Mouse (Mus musculus) megakaryocyte, embryonic 14.5 days (primary cell): ENCODE measurements at regions not wholly inside any gene's neighbourhood (a gene's known extent, or its start where the extent isn't known, plus 50 kb on each side); places are given as distances from the start of the nearest gene placed in this dataset.

ENCODE experiments used
- FLI1 ChIP-seq: IDR thresholded peaks from 2 replicates; pipeline ENCODE4 v1.6.1; 2012; ENCODE audit warnings: low read length, inconsistent platforms, mixed read lengths
- GATA1 ChIP-seq: IDR thresholded peaks from 3 replicates; pipeline ENCODE4 v1.6.1; 2012; ENCODE audit warnings: mixed read lengths, low read length, inconsistent platforms, borderline replicate concordance

GRCm38 (mm10) chr6:109233426-109233825 lies 405.0 kb downstream of the Edem1 start:
- TF ChIP-seq GATA1: no peak
- TF ChIP-seq FLI1: no peak
